Mouse (Mus musculus) induced T-regulatory cell, adult 2 months (primary cell): ENCODE results near the gene Uap1l1.

ENCODE experiments used
- DNase-seq: peaks from one replicate; pipeline ENCODE4 v3.0.0-alpha.2; 2012; ENCODE audit warnings: low read depth

Gene Uap1l1

DNA sequence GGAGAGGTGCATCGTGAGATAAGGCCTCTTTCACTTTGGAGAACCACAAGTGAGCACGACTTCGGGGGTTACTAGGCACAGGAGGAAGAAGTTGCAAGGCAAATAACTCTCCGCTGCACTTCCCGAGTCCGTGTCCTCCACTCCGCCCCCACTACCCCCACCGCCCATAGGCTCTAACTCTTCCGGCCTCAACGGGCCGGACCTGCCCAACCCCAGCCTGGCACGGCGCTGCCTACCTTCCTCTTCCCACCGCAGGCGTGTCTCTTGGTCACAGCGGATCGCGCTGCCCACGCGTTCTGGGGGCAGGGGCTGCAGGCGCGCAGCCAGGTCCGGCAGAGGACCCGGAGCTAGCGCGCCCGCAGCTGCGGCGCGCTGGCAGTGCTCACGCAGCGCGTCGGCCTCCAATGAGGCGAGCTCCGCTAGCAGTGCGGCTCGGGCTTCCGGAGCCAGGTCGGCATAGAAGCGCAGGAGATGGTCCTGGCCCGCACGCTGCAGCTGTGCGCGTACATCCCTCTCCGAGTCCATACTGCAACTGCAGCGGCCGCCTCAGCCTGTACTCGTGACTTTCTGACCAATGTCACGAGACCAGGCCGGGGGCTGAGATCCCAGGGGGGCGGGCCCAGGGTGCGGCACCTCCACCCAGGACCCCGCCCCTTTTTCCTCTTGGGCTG lies at the start of gene Uap1l1:
Gene Uap1l1, minus strand, starts transcription at position 592 of the 671 bp plus-strand sequence.
- peak; percentile 83 for DNase-seq

DNA sequence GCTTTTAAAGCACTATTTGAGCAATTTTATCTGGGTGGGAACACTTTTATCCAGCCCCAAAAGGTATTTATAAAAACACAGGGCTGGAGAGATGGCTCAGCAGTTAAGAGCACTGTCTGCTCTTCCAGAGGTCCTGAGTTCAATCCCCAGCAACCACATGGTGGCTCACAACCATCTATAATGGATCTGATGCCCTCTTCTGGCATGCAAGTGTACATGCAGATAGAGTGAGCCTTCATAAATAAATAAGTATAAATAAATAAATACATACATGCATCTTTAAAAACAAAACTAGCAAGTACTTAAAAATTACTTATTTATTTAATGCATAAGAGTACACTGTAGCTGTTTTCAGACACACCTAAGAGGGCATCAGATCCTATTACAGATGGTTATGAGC lies 48.0 kb upstream of the Uap1l1 start:
- peak; percentile 42 for DNase-seq

DNA sequence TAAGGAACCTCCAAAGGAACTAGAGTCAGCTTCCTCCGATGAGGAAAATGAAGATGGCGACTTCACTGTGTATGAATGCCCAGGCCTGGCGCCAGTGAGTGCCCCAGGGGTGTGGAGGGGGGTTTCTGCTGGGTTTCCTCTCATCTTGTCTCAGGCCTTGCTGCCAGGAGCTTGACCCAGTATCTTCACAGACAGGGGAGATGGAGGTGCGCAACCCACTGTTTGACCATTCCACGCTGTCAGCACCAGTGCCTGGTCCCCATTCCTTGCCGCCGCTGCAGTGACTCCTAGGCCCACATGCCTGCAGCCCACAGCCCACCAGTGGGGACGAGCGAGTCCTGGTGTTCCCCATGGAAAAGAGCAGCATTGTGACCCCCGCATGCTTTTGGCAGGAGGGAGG lies 43.4 kb upstream of the Uap1l1 start:
- no peak for DNase-seq

DNA sequence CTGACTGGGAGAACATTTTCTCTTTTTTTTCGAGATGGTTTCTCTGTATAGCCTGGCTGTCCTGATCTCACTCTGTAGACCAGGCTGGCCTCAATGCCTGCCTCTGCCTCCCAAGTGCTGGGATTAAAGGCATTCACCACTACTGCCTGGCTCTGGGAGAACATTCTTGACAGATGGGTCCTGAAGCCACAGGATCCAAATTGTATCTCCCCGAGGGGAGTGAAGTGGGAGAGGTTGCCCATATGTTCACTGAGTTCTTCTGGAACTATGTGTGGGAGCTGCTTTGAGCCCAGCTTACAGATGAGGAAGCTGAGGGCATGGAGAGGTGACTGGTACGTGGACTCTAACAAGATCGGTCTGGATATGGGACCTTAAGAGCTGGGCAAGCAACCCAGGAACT lies 38.5 kb upstream of the Uap1l1 start:
- no peak for DNase-seq

DNA sequence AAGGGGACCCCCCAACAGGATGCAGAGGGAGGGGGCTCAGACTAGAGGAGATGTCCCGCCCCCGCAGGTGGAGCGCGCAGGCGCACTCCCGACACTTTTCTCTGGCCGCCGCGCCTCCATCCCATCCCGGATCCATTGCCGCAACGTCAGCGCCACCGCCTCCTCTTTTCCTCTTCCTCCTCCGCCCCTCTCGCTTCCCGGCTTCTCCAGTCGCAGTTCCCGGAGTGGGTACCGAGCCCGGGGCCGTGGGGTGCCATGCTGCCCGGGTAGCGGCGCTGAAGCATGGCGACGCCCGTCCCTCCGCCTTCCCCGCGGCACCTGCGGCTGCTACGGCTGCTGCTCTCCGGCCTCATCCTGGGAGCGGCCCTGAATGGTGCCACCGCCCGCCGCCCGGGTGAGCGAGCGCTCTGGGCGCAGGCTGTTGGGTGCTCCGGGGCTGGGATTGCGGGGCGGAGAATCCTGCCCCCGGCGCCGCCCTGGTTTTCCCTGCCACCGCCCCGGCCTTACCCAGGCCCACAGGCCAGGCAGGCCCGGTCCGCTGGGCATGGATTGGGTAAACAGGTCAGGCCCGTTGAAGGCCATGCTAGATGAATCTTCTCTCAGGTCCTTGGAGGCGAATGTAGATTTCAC lies 37.6 kb upstream of the Uap1l1 start:
- peak; percentile 53 for DNase-seq

DNA sequence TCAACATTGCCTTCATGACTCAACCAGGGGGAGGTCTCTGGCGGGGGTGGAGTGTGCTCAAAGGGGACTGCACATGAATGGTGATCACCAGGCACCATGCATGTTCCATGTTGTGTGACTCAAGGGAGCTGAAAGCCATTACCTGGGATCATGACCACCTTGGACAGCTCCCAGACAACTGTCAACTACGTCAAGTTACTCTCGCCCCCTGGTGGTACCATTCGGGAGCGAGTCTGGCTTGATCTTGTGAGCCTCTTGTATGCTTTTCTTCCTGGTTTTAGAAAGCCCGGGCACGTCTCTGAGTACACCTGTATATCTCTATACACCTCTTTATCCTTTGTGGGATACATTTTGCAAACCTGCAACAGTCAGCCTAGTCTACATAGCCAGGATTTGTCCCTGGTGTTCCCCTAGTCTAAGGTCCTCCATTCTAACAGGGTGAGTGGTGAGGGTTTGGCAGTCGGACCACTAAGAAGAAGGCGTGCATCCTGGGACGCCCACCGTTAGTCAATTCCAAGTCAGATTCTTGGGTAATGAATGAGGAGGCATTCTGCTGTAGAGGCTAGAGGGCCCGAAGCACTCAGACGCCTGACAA lies 37.0 kb upstream of the Uap1l1 start:
- peak; percentile 95 for DNase-seq

DNA sequence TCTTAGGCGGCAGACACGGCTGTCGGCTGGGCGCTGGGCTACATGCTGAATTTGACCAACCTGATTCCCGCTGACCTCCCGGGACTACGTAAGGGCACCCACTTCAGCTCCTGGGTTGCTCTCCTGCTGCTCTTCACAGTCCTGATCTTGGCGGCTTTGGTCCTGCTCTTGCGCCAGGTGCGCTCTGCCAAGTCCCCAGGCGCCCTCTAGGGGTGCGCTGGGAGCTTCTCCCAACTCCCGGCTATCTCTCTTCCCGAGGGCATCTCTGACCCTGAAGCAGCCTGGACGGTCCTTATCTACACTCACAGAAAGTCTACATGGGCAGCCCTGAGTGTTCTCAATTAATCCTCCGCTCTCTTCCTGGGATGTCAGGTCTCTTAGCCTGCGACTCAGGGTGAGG lies 35.3 kb upstream of the Uap1l1 start:
- DNase-seq: peak; percentile 49

DNA sequence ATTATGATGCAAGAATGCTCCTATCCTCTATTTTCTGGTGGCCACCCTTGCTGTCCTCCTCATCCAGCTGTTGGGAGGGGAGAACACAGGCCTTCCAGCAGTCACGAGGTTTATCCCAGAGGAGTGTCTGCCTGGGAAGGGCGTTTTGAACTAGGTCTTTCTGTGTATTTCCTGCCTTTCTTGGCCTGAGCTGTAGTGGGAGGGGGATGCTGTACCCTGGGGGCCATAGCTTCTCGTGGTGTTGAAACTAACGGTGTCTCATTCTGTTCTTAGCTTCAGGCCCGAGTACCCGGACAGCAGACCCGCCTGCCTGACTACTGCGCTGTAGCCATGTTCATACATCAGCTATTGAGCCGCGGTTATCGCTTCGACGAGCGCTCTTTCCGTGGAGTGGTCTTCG lies 34.8 kb upstream of the Uap1l1 start:
- DNase-seq: no peak

DNA sequence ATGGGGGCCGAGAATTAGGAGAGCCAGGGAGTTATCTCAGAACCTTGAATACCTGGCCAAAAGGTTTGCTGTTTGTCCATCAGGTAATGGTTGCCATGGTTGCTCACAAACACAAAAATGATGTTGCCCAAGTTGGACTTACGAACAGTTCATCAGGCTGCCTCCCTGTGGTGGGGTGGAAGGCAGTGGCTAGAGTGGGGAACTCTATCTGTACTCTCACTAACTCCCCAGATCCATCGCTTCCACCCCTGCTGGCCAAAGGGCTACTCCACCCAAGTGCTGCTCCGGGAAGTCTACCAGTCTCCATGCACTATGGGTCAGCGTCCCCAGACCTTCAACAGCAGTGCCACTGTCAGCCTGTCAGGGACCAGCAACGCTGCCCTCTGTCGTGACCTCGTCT lies 33.6 kb upstream of the Uap1l1 start, which contains the start of gene Npdc1:
Gene Npdc1, plus strand, starts transcription at position 301 of the 400 bp plus-strand sequence.
- DNase-seq: no peak

DNA sequence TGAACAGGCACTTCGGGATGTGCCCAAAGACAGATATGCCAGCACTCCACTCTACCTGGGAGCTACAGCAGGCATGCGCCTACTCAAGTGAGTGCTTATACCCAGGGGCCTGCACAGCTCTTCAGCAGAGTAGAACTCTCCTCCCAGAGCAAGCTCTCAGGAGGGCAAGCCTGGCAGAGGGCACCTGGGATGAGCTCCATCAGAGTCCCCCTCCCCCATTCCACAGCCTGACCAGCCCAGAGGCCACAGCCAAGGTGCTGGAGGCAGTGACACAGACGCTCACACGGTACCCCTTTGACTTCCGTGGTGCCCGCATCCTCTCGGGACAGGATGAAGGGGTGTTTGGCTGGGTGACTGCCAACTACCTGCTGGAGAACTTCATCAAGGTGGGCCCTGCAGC lies 32.6 kb upstream of the Uap1l1 start:
- DNase-seq: no peak

DNA sequence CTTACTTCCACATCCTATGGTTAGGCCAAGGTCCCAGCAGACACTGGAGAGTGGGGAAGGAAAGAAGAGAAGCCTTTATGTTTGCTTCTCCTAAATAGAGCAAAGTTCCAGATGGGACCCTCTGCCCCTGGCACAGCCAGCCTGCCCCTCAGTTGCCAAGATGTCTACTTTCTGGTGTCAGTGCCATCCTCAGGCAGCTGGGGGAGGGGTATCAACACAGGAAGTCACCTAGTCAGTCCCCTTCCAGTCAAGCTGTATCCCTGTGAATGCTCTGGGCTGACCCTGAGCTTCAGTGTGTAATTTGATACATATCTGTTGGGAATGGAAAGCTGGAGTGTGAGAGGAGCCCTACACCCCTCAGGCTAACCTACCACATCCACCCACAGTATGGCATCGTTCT lies 31.5 kb upstream of the Uap1l1 start:
- DNase-seq: no peak

DNA sequence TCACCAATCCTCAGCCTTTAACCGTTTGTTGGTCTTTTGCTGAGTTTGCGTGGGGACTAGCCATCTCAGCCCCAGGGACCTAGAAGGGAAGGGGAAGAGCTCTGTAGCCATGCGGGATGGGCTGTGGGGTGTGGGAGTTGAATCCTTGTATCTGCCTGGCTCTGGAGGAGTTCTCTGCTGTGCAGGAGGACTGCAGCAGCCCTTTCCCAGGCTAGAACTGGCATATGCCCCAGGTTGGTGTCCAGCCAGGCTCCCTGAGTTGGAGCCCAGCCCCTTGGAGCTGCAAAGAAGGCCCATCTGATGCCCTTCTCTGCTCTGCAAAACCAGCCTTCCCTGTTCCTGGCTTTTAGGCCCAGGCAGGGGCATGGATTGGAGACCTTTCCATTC lies 31.1 kb upstream of the Uap1l1 start:
- no peak for DNase-seq

DNA sequence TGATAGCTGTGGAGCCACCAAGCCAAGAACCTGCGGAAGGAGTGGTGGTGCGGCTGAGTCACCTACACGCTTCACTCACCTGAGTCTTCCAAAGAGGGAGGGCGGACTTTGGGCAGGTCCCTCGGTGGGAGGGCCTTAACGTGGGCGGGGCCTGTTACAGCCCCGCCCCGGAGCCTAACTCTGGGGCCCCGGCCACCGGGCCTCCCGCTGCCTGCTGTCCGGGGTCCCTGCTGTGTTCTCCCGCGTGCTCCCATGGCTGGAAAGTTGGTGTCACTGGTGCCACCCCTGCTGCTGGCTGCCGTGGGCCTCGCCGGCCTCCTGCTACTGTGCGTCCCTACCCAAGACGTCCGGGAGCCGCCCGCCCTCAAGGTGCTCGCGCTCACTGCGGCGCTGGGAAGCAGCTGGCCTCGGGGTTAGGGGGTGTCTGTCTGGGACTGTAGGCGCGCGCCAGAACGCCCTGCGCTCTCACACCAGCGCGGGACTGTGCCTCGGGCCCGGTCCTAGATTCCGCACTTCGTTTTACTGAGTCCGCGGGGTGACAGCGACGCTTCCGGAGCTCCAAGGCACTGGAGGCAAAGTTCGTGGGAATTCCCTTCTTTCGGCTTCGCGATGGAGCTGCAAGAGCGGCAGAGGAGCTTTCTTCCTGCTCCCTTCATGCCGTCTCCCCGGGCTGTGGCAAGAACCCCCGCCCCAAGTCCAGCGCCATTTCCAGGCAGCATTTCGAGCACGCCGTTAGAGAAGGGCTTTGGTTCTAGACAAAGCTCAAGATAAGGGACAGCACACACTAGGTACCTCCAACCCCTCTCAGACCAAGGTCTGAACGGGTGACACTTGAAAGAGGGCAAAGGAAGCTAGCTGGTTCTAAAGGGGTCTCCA lies 30.5 kb upstream of the Uap1l1 start, which contains the start of gene Entpd2:
Gene Entpd2, plus strand, starts transcription at position 154 of the 876 bp plus-strand sequence.
- DNase-seq: peak; percentile 62

DNA sequence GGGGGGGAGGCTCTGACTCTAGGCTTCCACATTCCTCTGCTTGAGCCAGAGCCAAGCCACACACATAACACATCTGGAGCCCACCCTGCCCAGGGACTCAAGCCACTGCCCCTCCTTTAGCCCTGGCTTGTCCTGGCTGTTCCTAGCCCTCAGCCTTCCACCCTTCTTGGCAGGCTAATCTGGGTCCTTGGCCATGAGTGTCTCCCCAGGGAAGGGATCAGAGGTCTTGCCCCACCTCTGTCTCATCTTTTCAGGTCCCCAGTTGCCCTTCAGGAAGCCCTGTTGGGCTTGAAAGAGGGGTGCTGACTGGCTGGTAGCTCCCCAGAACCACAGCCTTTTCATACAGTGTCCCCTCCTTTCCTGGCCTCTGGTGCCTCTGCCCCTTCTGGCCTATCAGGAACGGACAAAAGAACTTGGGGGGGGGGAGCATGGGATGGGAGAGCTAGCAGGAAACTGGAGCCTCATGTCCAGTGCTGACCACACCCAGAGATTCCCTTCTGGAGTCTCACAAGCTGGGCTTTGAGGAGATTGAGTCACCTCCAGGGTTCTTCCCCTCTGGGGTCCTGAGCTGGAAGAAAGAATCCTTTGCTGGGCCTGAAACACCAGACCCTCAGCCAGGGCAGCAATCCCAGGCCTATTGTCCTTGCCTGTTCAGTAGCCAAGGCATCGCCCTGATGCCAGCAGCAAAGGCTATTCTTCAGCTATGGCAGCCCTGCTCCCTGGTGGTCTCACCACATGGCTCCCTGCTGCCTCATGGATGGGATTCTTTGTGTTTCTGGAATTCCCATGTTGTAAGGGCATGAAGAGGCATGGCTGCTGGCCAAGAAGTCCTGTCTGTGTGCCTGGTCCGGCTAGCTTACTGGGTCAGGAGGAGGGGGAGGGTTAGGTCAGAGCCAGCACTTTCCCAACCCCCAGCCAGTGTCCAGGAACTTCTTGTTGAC lies 29.1 kb upstream of the Uap1l1 start:
- DNase-seq: no peak

DNA sequence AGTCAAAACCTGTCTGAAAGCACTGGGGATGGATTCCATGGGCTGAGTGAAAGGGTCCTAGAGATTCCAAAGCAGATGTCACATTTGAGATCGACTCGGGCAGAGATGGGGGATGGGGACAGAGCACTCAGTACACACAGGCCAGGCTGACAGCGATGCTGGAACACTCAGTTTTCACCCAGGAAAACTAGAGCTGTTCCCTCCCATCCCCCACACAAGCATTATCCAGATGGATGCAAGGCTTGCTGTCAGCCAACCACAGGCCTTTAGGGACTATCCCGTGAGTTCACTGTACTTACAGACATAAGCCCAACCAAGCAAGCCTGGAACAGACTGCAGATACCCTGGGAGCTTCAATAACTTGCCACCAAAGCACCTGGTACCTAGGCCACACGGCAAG lies 25.8 kb upstream of the Uap1l1 start:
- no peak for DNase-seq

DNA sequence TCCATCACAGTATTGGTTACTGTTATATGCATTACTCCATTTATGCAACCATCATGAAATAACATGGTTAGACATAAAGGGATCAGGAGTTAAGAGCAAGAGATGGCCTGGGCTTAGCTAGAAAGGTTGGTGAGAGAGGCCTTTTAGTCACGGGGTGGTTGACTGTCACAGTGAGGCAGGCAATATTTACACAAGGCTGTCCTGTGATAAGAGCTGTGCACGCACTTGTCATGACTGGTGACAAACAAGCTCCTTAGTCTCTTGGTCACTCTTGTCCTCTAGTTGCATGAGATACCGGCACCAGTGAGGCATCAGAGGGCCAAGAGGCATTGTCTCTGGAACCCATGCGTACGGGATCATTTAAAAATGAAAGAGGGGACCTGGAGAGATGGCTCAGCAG lies 19.0 kb upstream of the Uap1l1 start:
- no peak for DNase-seq

DNA sequence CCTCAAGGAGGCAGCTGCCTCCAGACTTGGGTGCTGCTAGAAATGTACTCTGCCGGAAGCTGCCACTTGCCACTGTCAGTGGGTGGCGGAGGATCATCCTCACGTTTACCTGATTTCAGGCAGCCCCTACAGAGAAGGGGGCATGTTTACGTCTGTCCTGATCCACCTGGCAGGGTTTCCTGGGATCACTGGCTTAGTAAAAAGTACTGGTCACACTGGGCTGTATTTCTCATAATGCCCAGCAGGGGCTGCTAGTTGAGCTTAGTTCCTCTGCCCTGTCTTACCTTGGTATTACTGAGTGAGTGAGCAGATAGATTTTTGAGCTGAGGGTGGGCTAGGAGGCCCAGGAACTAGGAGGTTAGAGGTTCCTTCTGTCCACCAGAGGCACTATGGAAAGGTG lies 11.1 kb upstream of the Uap1l1 start:
- DNase-seq: peak; percentile 75

DNA sequence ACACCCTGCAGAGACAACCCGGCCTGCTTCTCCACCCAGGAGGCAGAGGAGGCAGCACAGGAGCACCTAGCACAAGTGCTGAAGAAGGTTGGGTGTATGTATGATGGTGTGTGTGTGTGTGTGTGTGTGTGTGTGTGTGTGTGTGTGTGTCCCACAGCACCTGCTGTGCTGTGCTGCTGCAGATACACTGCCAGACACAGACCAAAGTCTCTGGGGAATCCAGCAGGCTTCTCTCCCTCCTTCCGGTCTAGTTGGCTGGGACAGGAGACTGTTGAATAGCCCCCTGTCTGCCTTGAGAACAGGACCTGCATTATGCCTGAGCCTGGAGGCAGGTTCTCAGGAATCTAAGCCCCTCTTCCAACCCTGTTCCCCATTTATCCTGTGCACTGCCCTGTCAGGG lies 7.9 kb upstream of the Uap1l1 start:
- DNase-seq: no peak

DNA sequence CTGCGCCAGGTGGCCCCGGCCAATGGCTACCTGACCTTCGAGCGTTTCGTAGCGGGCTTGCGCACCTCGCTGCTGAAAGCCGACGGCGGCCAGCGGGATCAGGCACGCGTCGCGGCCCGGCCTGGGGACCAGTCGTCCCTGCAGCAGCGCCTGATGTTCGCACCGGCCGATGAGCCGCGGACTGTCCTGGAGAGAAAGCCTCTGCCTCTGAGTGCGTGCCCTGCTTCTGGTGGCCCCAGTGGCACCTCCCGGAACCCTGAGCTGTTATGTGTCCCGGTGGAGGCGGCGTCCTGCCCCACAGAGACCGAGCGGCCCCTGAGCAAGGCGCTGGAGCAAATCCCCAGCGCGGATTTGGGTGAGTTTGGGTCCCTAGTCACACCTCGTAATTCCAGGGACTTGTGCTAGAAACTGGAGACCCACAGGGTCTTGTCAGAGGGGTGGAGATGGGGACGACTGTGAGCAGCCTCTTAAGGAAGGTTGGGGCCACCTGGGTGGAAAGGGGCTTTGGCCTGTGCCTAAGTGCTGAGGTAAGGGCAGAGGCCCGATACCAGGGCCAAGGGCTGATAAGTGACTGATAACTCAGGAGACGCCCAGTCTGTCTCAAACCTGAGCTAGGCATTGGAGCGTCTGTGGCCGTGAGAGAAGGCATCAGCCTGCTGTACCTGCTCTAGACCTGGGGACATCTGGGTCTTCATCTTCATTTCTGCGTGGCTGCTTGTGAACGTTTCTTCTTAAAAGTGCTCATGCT lies 7.3 kb upstream of the Uap1l1 start:
- DNase-seq: peak; percentile 38

DNA sequence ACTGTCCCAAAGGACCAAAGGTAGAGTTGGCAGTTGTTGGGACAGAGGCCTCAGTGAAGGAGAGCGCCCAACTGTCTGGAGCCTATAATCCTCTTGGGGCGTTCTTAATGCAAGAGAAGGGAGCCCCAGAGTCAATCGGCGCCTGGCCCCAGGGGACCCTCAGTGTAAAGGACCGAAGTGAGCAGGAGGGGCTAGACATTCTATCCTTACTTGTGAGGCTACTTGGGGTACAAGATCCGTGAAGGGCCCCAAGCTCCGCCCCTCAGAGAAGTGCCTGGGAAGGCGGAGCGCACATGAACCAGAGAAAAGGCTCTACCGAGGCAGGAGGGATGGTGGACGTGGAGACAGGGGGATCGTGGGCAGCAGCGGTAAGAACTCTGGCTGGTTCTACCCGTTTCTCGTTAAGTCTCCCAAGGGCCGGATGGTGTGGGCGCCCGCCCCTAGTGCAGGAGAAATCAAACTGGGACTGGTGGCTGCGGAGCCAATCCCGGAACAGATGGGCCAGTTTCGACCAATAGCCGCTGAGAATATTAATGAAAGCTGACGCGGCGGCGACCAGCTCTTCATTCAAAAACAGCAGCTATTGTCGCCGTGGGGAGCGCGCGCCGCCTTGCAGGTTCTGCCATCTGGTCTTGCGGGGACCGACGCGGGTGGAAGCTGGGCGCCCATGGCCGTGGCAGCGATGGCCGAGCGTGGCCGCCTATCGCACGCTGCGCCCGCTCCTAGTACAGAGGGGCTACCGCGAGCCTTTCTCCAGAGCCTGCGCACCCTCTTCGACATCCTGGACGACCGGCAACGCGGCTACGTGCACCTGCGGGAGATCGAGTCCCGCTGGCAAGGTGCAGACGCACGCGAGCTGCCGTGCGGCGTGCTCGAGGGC lies 6.5 kb upstream of the Uap1l1 start, which contains the start of gene Sapcd2:
Gene Sapcd2, plus strand, starts transcription at position 558 of the 880 bp plus-strand sequence.
- peak; percentile 95 for DNase-seq
